Mouse (Mus musculus): ENCODE results near the gene P2rx7.

P2rx7 gene

DNA sequence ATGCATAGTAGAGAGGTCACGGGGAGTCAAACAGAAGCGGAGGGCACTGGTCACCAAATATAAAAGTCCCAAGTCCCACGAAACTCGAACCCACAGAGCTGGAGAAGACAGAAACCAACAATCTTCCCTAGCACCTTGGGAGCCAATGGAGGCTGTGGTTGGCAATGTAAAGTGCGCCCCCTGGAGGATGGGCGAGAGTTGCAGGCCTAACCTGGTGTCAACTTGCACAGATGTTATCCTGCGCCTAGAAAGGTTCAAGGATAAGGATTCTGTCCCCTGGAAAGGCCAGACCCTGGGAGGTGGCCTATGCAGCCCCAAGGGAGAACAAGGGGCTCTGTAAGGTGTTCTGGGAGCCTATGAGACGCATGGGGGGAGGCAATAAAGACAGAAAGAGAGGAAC lies 87.6 kb downstream of the P2rx7 start:
- peak; percentile 88 for DNase-seq (ENCODE audit: low read depth)

DNA sequence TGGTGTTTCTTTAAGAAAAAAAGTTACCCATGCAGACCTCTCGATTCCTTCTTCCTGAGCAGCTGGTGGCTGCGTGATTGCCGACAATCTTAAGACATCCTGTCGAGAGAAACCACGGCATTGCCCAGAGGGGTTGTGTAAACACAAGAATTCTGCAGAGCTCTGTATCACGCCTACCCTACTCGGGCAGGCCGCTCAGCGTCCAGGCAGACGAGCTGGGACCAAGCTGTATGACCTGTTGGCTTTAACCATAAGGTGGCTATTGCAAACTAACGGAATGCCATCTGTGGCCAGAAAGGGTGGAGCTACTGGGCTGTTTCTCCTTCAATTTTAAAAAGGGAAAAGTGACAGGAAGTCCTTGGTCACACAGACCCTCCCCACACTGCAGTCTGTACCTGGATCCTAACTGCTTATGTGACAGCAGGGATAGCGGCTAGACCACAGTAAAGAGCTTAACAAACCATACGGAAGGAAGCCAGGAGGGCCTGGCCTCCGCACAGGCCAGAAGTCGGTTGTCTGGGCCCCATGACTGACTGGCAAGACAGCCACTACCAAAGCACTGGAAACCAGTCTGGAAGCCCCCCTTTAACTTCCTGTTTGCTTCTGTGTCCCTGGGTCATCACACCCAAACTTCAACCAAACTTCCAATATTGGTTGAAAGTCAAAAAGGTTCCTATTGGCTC lies 88.4 kb downstream of the P2rx7 start:
- DNase-seq (ENCODE audit: low read depth) = peak; percentile 76

DNA sequence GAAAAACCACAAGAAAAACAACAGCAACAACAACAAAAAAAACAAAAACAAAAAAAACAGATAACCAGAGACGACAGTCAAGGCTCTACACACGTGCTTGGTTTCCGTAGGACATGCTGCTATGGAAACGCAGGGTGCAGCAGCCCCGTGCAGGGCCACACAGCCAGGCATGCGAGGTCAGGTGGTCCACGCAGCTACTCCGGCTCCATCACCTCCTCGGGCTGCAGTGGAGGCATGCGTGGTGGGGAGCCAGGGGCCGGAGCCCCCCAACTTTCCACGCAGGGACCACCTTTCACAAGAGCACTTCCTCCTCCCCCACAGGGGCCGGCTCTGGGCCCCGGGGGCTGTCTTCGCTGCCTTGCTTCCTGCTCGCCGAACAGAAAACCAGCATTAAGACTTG lies 90.2 kb downstream of the P2rx7 start:
- peak; percentile 63 for DNase-seq (ENCODE audit: low read depth)

DNA sequence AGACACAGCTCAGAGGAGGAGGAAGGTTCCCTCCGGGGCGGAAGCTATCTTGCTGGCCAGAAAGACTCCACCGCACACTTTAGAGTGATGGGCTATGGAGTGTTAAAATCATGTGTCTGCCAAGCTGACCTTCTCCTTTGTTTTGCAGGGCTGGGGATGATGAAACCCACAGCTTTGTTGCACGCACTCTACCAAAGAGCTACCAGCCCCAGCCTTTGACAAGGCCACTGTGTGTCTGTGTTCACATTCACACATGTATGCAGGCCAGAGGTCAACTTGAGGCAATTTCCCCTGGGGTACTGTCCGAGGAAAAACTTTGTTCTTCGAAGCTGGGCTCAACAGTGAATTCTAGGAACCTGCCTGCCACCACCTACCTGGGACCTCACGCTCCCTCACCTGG lies 92.1 kb downstream of the P2rx7 start:
- no peak for DNase-seq (ENCODE audit: low read depth)

DNA sequence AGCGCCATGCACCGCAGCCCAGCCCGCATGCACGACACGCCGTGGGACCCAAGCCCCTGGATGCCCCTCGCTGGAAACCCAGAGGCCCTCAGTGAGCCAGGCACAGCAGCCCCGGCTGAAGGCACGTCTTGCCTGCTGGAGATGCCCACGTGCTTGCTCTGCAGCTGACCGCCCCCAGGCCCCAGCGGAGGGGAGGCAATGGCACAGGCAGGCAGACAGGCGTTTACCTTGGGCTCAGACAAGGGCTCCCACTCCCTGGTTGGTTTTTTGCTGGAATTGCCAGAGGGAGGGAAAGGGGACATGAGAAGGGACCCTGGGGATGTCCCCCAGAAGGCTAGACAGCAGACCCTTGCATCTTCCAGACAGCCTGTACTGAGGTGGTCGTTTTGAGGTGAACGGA lies 93.0 kb downstream of the P2rx7 start:
- no peak for DNase-seq (ENCODE audit: low read depth)
